Mouse (Mus musculus) gastrocnemius, postnatal 10 days (tissue): ENCODE measurements around the gene Olfr283. TPM values are rescaled to one million over a fixed set of nuclear protein-coding genes. Genes with fewer than 3 reads are reported as not detected.
"Not testable (repeated sequence)": the region's sequence is repeated elsewhere in the genome, so short reads cannot be mapped to it uniquely, and the experiment has no call there.

ENCODE experiments used
- DNase-seq: peaks from one replicate; pipeline ENCODE4 v3.0.0; 2021; ENCODE audit warnings: mixed read lengths
- long read RNA-seq, 2 experiments: library from polyadenylated mRNA; stranded (forward); transcript quantifications; one replicate each; pipeline ENCODE4 v2.0.0; 2021
- total RNA-seq, 2 experiments: library from RNA; stranded (reverse); gene quantifications; 2 replicates each; pipeline ENCODE4 v1.2.3; 2021

Olfr283 gene
- not detected for total RNA-seq
- long read RNA-seq, experiment 1 = 0 reads
- long read RNA-seq, experiment 2 = 0 reads

DNA sequence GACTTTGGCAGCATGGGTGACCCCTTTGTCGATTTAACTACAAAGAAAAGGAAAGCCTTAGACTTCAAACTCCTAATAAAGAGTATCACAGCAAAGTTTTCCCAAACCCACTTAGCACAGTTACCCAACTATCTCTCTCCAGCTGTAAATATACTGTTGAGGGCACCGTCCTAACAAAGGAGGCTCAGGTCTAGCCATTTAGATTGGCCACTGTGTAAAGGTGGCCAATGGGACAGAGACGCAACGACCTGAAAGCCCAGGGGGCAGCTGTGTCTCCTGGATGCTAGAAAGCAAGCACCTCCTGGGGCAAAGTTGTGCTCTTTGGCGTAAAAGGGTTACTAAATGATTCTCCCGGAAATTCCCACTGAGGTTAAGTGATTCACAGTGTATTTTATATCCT is at the start of gene Olfr283:
Gene Olfr283 (minus strand): TSS at position 101 of the 400 bp plus-strand sequence.
- no peak for DNase-seq

DNA sequence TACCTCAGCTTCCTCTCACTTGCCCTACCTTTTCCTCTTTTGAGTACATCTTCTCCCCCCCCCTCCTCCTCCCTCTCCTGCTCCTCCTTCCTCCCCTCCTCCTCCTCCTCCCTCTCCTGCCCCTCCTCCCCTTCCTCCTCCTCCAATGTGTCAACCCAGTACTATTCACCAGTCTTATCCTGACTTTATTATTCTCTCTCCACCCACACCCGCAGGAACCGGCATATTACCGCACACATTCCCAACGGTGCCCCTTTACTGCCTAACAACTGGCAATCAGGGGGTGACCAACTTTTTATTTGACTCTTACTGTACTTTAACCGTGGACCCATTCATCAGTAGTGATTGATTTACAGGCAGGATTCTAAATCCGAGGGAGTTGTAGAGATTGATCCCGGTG is 44.4 kb upstream of the Olfr283 start:
- DNase-seq = no peak

DNA sequence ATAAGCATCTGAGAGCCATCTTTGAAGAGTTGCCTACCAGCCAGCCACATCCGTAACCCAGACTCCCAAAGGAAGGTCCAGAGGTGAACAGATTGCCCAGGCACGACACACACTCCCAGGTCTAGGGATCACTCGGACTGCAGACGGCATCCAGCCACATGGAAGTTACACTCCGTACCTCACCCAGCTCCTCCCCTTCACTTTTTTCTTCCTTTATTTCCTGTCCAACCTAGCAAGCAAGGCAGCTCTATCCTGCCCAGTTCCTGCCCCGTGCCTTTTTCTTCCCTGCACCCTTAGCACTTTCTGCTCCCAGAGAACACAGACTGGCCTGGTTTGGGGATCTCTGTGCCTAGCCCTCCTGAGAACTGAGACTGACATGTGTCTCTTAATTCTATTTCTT is 44.0 kb upstream of the Olfr283 start:
- no peak for DNase-seq

DNA sequence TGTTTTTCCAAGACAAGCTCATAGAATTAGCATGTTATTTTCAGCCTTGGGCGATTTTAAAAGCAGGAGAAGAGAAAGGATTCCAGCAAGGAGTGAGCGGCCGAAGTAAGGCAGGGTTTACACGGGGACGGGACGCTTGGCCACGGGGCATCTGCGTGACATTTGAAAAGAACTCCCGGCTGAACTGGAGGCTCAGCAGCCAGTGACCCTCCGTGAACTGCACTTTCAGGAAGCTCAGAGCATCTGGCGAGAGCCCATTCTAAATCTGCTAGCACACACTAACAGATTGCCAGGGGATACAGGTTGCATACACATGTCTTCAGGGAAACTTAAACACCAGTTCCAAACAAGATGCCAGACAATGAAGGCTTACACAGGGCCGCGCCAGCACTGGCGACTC is 43.6 kb upstream of the Olfr283 start:
- peak; percentile 11 for DNase-seq

DNA sequence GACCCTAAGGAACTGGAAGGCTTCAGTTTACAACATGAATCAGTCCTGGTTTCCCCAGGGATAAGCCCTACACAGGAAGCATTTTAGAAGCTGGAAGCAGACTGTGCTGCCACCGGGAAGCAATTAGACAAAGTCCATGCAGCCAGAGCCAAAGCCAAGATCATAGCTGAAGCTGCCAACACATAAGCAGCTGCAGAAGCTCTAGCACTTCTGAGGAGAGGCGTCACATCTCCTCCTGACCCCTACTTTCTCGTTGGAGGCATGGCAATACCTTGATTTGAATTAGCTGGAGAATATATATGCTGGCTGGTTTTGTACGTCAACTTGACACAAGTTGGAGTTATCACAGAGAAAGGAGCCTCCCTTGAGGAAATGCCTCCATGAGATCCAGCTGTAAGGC is 40.2 kb upstream of the Olfr283 start:
- DNase-seq = no peak

DNA sequence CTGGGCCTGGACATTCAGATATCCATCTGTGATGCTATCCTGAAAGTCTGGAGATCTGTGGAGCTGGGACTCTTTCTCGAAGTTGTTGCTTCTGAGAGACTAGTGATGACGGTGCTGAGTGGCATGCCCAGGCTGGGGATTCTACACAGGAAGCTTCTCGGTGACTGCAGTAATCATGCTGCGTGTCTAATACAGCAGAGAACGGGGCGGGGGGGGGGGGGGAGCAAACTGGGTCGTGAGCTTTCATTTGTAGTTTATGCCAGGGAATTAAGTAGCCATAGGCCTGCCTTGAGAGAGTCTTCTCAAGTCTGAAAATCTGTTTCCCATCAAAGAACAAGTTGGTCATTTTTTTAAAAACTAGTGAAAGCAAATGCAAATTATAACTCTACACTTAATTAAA is 37.4 kb upstream of the Olfr283 start:
- no peak for DNase-seq

DNA sequence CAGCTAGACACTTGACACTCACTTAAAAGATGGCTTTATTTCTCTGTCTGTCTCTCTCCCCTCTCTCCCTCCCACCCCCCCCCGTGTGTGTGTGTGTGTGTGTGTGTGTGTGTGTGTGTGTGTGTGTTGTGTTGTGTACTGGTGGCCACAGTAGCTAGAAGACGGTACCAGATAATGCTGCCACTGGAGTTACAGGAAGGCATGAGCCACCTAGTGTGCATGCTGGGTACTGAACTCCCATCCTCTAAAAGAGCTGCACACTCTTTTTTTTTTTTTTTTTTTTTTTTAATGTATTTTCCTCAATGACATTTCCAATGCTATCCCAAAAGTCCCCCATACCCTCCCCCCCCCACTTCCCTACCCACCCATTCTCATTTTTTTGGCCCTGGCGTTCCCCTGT is 36.5 kb upstream of the Olfr283 start:
- not testable (repeated sequence) for DNase-seq

DNA sequence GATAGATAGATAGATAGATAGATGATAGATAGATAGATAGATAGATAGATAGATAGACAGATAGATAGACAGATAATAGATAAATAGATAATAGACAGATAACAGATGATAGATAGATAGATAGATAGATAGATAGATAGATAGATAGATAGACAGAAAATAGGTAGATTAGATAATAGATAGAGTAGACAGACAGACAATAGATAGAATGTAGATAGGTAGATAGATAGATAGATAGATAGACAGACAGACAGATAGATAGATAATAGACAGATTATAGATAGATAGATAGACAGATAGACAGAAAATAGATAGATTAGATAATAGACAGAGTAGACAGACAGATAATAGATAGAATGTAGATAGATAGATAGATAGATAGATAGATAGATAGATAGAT is 36.1 kb upstream of the Olfr283 start:
- DNase-seq = not testable (repeated sequence)

DNA sequence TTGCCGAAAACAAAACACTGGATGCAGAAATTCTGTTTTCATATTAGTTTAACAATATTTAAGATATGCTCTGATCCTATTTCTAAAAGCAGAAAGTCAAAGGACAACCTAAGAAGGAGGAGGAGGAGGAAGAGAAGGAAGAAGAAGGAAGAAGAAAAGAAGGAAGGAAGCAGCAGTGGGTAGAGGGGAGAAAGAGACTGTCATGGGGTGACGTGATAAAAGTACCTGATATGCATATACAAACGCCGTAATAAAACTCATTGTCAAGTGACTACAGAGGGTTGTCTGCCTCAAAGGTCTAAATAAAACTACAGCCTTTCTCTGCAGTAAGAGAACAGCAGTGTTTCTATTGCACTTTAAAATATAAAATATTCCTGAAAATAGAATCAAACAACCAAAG is 35.2 kb upstream of the Olfr283 start:
- DNase-seq = no peak

DNA sequence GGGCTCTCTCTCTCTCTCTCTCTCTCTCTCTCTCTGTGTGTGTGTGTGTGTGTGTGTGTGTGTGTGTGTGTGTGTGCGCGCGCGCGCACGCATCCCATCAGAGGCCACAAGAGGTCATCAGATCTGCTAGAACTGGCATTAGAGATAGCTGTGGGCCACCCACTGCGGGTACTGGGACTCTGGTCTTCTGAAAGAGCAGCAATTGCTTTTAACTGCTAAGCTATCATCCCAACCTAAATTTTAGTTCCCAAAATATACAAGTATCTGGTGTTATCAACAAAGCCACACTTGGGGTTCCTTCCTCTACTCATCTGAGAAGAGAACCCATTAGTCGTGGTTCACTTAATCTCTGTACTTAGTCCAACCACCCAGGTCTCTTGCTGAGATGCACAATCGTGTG is 29.5 kb upstream of the Olfr283 start:
- no peak for DNase-seq

DNA sequence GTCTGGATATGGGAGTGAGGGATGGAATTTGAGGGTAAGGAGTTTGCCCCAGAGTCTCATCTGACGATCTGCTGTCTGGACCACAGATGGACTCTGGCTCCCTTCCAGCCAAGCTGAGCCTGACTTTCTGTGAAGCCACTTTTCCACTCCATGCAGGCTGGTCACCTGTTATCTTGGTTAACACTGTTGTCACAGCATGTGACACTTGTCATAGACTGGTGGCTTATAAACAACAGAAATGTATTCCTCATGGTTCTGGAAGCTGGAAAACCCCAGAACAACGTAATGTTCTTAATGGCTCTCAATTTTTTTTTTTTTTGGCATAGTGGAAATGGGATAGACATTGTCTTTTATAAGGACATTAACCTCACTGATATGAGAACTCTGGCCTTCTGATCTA is 28.9 kb upstream of the Olfr283 start:
- no peak for DNase-seq

DNA sequence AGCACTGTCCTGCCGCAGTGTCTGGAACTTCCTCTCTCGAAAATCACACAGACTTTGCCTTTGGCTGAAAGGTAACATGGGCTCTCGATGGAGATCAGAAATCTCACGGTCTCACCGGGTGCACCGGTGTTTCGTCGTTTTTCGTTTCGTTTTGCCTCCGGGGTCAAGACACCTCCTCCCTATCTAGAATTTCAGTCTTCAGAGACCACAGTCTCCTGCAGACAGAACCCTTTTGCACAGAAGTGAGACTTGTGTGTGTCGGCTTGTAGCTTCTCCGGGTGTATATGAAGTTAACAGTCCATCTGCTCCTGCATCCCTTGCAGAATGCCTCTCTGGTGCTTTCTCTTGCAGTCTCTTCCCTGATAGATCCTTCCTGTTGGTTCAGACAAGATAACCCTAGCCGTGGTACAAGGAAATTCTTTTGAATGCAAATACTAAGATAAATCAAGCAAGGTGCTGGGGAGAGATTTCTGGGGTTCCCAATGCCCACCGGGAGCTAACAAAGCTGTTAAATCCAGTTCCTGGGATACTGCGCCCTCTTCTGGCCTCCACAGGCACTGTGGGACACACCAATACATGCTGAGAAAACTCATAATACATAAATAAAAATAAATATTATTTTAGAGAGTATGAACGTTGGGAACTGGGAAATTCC is 27.8 kb upstream of the Olfr283 start:
- peak; percentile 43 for DNase-seq

DNA sequence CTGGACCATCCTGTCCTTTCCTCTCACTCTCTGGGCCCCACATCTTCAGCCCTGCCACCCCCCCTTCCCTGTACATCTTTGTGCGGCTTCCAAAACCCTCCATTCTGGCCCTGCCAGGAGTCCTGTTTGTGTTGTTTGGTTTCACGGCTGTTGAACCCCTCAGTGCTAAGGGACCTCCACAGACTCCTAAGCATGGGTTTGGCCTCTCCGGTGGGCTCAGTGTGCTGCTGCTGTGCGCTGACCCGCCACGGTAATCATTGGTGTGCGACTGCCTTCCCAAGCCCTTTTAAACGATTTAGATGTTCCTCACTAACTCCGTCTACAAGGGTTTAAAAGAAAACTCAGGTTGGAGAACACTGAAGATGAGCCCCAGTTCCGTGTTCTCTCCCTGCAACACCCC is 21.6 kb upstream of the Olfr283 start:
- DNase-seq = no peak

DNA sequence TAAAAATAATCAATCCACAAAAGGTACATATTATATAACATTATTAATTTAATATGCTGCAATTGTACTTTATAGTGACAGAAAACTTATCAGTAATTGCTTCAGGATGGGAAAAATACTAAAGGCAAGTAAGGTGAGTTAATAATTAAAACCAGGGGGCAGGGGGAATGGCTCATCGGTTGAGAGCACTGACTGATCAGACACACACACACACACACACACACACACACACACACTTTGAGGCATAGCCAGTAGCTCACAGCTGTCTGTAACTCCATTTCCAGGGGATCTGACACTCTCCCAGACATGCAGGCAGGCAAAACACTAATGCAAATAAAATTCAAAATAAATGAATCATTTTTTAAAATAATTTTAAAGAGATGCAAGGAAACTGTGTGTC is 16.4 kb upstream of the Olfr283 start:
- DNase-seq = no peak

DNA sequence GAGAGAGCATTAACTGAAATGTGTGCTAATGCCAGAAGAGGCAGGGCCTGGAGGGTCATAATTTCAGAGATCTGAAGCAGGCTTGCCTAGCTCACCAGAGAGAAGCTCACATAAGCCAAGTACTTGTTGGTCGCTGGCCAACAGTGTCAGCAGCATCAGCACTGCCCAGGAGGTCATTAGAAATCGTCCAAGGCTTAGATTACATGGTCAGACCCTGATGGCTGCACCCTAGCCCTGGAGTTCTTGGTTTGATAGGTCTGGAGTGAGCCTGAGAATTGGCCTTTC is 11.1 kb upstream of the Olfr283 start:
- DNase-seq = peak; percentile 31

DNA sequence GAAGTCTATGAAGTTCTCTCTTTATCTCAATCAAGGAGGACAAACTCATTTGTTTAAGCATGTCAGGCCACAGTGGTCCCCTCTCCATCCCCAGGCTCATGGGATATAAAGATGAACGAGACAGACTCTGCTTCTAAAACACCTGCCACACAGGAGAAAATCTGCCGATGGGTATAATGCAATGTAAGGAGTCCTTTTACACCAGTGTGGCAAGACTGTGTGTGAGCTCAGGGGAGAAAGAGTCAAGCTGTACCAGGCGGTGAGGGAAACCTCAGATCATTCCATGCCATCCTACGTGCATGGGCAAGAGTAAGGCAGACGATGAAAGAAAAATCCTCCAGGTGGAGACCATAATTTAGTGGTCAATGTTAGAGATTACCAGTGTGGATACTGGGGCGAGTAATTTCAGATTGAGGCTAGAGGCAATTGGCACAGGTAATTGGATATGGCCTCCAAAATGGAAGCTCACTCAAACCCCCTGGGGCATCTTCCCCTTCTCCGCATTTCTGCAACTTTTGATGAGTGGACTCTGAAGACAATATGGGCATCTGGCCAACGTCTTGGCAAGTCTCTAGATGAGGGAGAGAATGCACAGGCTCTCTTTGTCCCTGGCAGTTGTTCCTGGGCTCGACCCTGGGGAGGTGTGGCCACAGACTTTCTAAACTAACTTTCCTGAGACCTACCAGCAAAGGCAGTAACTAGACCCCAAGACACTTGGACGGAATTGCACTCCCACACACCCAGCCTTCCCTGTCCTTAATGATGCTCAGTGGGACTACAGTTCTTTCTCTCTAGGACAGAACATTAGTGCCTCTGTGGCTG is 10.5 kb upstream of the Olfr283 start:
- DNase-seq = peak; percentile 22

DNA sequence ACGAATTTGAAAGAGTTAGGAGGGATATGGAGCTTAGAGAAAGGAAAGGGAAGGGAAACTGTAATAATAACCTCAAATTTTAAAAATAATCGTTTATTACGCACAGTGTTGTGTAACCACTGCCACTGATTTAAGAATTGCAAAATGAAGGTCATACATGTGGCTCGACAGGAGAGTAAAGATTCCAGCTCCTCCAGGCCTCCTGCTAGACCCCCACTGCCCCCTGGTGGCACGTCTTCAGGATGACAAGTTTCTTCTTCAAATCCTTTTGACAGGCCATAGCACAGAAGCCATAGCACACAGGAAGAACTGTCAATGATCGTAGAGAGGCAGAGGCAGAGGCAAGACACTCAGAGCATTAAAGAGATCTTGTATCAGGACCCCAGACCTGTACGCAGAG is 9.1 kb upstream of the Olfr283 start:
- peak; percentile 81 for DNase-seq

DNA sequence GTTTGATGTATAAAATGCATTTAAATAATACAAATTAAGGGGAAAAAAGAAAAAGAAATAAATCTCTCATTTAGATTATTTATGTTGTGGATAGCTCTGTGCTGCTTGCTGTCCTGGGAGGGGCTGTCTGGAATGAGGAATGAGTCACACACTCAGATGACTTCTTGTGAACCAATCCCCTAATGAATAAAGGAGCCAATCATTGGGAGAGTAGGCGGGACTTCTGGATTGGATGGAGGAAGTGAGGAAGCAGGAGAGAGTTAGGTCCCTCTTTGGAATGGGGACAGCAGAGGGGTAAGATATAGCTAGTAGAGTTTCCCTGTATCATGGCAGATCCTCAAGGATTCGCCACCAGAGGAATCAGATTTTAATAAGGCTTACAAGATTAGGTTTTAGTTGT is 6.9 kb upstream of the Olfr283 start:
- DNase-seq = no peak

DNA sequence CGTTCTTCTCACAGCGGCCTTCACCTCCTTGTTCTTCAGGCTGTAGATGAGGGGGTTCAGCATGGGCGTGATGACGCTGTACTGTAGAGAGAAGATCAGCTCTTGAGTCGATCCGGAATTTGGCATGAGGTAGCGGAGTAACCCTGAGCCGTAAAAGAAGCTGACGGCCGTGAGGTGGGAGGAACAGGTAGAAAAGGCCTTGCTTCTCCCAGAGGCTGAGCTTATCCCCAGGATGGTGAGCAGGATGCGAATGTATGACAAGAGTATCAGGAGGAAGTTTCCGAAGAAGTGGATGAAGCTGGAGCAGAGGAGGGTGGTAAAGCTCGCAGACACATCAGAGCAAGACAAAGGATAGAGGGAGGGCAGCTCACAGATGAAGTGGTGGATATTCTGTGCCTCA is 2.5 kb downstream of the Olfr283 start:
- no peak for DNase-seq

DNA sequence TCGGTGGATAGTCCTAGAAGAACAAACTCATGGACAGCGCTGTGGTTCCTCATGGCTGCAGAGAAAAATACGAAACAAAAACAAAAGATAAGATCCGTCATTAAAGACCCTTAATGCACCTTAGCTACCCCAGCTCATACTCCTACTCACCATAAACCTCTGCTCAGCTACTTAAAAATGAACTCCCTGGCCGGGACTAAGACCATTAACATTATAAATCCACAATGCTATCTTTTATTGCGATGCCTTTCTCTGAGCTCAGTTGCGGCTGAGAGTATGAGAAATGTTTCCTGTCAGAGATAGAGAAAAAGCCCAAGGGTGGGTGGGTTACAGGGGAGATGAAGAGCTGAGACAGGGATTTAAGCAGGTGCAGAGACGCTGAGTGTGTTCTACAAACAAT is 39.9 kb downstream of the Olfr283 start, which contains the start of gene Olfr284:
Gene Olfr284 (minus strand): TSS at position 101 of the 400 bp plus-strand sequence.
- DNase-seq = no peak
